Mouse (Mus musculus): ENCODE results near the gene Pax8. TPM values are rescaled to one million over a fixed set of nuclear protein-coding genes. Genes with fewer than 3 reads are reported as not detected.

Gene Pax8
- polyA plus RNA-seq, 1 experiment from 2014 or later = 1.6 TPM

- H3K4me1 ChIP-seq = no peaks in the 10 kb centered on the region
- no peak for DNase-seq (ENCODE audit: low spot score)
- H3K9me3 ChIP-seq = no peaks in the 10 kb centered on the region
- no peak overlapping the region for H3K4me3 ChIP-seq
- 47% methylated on average over 6 of the region's 6 CpGs for whole genome bisulfite sequencing
- 0 out of 2 replicates have a peak, but pooled peaks cover 9% of the 10 kb centered on the region for H3K27me3 ChIP-seq (ENCODE audit: insufficient read depth, poor library complexity, severe bottlenecking)
- H3K36me3 ChIP-seq = no peaks in the 10 kb centered on the region
- no peak overlapping the region; the same call in 1 of the 2 replicates for H3K27ac ChIP-seq
Observed at GRCm38 (mm10) chr2:24455057-24455855, 20.1 kb downstream of the Pax8 start.

- no peaks in the 10 kb centered on the region for H3K36me3 ChIP-seq
- DNase-seq (ENCODE audit: low spot score) = no peak
- no peak overlapping the region; the same call in 1 of the 2 replicates for H3K27ac ChIP-seq
- H3K4me1 ChIP-seq = no peaks in the 10 kb centered on the region
- WGBS = 45% methylated on average over 1 of the region's 1 CpGs
- H3K4me3 ChIP-seq = no peak overlapping the region
- H3K9me3 ChIP-seq = no peaks in the 10 kb centered on the region
- H3K27me3 ChIP-seq (ENCODE audit: insufficient read depth, poor library complexity, severe bottlenecking) = 0 out of 2 replicates have a peak, but pooled peaks cover 9% of the 10 kb centered on the region
Observed at GRCm38 (mm10) chr2:24454429-24455011, 20.9 kb downstream of the Pax8 start.

- Histone ChIP-seq H3K36me3 (no peaks in the 10 kb centered on the region), H3K27ac (no peak overlapping the region), H3K9me3 (no peaks in the 10 kb centered on the region), H3K4me3 (no peak overlapping the region), H3K27me3 (ENCODE audit: insufficient read depth, poor library complexity, severe bottlenecking) (no peaks in the 10 kb centered on the region), H3K4me1 (no peaks in the 10 kb centered on the region)
- no peak for DNase-seq (ENCODE audit: low spot score)
- 76% methylated on average over 5 of the region's 5 CpGs for WGBS
Observed at GRCm38 (mm10) chr2:24453206-24453605, 22.2 kb downstream of the Pax8 start.

- DNase-seq (ENCODE audit: low spot score) = no peak
- Histone ChIP-seq H3K9me3 (no peaks in the 10 kb centered on the region), H3K36me3 (no peaks in the 10 kb centered on the region), H3K4me1 (no peaks in the 10 kb centered on the region), H3K27me3 (ENCODE audit: insufficient read depth, poor library complexity, severe bottlenecking) (no peaks in the 10 kb centered on the region), H3K4me3 (no peak overlapping the region), H3K27ac (no peak overlapping the region)
- WGBS = 77% methylated on average over 4 of the region's 4 CpGs
Observed at GRCm38 (mm10) chr2:24449111-24449510, 26.3 kb downstream of the Pax8 start.

- WGBS = 53% methylated on average over 3 of the region's 3 CpGs
- H3K36me3 ChIP-seq = no peaks in the 10 kb centered on the region
- H3K27ac ChIP-seq = no peak overlapping the region
- no peaks in the 10 kb centered on the region for H3K4me1 ChIP-seq
- H3K27me3 ChIP-seq (ENCODE audit: insufficient read depth, poor library complexity, severe bottlenecking) = 0 out of 2 replicates have a peak, but pooled peaks cover 6% of the 10 kb centered on the region
- H3K4me3 ChIP-seq = no peak overlapping the region
- no peaks in the 10 kb centered on the region for H3K9me3 ChIP-seq
- no peak for DNase-seq (ENCODE audit: low spot score)
Observed at GRCm38 (mm10) chr2:24443256-24443790, 32.1 kb downstream of the Pax8 start.

GRCm38 (mm10) chr2:24442303-24442925 is 33.0 kb downstream of the Pax8 start:
- Histone ChIP-seq H3K36me3 (no peaks in the 10 kb centered on the region), H3K27ac (no peak overlapping the region), H3K9me3 (no peaks in the 10 kb centered on the region), H3K4me3 (no peak overlapping the region), H3K4me1 (no peaks in the 10 kb centered on the region), H3K27me3 (ENCODE audit: insufficient read depth, poor library complexity, severe bottlenecking) (0 out of 2 replicates have a peak, but pooled peaks cover 6% of the 10 kb centered on the region)
- 66% methylated on average over 4 of the region's 4 CpGs for WGBS
- DNase-seq (ENCODE audit: low spot score) = no peak

- Histone ChIP-seq H3K4me1 (no peaks in the 10 kb centered on the region), H3K36me3 (no peaks in the 10 kb centered on the region), H3K9me3 (no peaks in the 10 kb centered on the region), H3K27ac (no peak overlapping the region), H3K4me3 (no peak overlapping the region), H3K27me3 (ENCODE audit: insufficient read depth, poor library complexity, severe bottlenecking) (0 out of 2 replicates have a peak, but pooled peaks cover 6% of the 10 kb centered on the region)
- no peak for DNase-seq (ENCODE audit: low spot score)
Observed at GRCm38 (mm10) chr2:24441899-24442298, 33.5 kb downstream of the Pax8 start.

- DNase-seq (ENCODE audit: low spot score) = no peak
- no peak overlapping the region for H3K27ac ChIP-seq
- no peak overlapping the region for H3K4me3 ChIP-seq
- no peaks in the 10 kb centered on the region for H3K9me3 ChIP-seq
- H3K36me3 ChIP-seq = no peaks in the 10 kb centered on the region
- H3K27me3 ChIP-seq (ENCODE audit: insufficient read depth, poor library complexity, severe bottlenecking) = 0 out of 2 replicates have a peak, but pooled peaks cover 6% of the 10 kb centered on the region
- 65% methylated on average over 2 of the region's 2 CpGs for WGBS
- H3K4me1 ChIP-seq = peaks cover 9% of the 10 kb centered on the region; the same call in 1 of the 2 replicates
Observed at GRCm38 (mm10) chr2:24440056-24440455, 35.3 kb downstream of the Pax8 start.

- DNase-seq (ENCODE audit: low spot score) = no peak
- Histone ChIP-seq H3K27ac (no peak overlapping the region), H3K36me3 (no peaks in the 10 kb centered on the region), H3K9me3 (no peaks in the 10 kb centered on the region), H3K27me3 (ENCODE audit: insufficient read depth, poor library complexity, severe bottlenecking) (0 out of 2 replicates have a peak, but pooled peaks cover 3% of the 10 kb centered on the region), H3K4me3 (no peak overlapping the region), H3K4me1 (peaks cover 23% of the 10 kb centered on the region)
- WGBS = 68% methylated on average over 11 of the region's 11 CpGs
Observed at GRCm38 (mm10) chr2:24435699-24436098, 39.7 kb downstream of the Pax8 start.

GRCm38 (mm10) chr2:24434670-24435069 is 40.7 kb downstream of the Pax8 start:
- Histone ChIP-seq H3K9me3 (no peaks in the 10 kb centered on the region), H3K27ac (no peak overlapping the region), H3K4me1 (peaks cover 23% of the 10 kb centered on the region), H3K4me3 (no peak overlapping the region), H3K36me3 (no peaks in the 10 kb centered on the region), H3K27me3 (ENCODE audit: insufficient read depth, poor library complexity, severe bottlenecking) (no peaks in the 10 kb centered on the region)
- WGBS = 63% methylated on average over 2 of the region's 2 CpGs
- DNase-seq (ENCODE audit: low spot score) = no peak

GRCm38 (mm10) chr2:24429806-24430205 is 45.6 kb downstream of the Pax8 start:
- H3K27ac ChIP-seq = no peak overlapping the region
- H3K9me3 ChIP-seq = no peaks in the 10 kb centered on the region
- no peaks in the 10 kb centered on the region for H3K27me3 ChIP-seq (ENCODE audit: insufficient read depth, poor library complexity, severe bottlenecking)
- H3K4me3 ChIP-seq = no peak overlapping the region
- no peaks in the 10 kb centered on the region for H3K36me3 ChIP-seq
- DNase-seq (ENCODE audit: low spot score) = no peak
- 88% methylated on average over 4 of the region's 4 CpGs for WGBS
- peaks cover 12% of the 10 kb centered on the region; the same call in 1 of the 2 replicates for H3K4me1 ChIP-seq

- DNase-seq (ENCODE audit: low spot score) = no peak
- Histone ChIP-seq H3K36me3 (no peaks in the 10 kb centered on the region), H3K9me3 (no peaks in the 10 kb centered on the region), H3K27ac (no peak overlapping the region), H3K4me3 (no peak overlapping the region), H3K4me1 (no peaks in the 10 kb centered on the region), H3K27me3 (ENCODE audit: insufficient read depth, poor library complexity, severe bottlenecking) (no peaks in the 10 kb centered on the region)
- WGBS = 55% methylated on average over 12 of the region's 12 CpGs
Observed at GRCm38 (mm10) chr2:24427866-24428675, 47.3 kb downstream of the Pax8 start.
